Mouse (Mus musculus): ENCODE measurements at regions not wholly inside any gene's neighbourhood (a gene's known extent, or its start where the extent isn't known, plus 50 kb on each side); places are given as distances from the start of the nearest gene placed in this dataset.

DNA sequence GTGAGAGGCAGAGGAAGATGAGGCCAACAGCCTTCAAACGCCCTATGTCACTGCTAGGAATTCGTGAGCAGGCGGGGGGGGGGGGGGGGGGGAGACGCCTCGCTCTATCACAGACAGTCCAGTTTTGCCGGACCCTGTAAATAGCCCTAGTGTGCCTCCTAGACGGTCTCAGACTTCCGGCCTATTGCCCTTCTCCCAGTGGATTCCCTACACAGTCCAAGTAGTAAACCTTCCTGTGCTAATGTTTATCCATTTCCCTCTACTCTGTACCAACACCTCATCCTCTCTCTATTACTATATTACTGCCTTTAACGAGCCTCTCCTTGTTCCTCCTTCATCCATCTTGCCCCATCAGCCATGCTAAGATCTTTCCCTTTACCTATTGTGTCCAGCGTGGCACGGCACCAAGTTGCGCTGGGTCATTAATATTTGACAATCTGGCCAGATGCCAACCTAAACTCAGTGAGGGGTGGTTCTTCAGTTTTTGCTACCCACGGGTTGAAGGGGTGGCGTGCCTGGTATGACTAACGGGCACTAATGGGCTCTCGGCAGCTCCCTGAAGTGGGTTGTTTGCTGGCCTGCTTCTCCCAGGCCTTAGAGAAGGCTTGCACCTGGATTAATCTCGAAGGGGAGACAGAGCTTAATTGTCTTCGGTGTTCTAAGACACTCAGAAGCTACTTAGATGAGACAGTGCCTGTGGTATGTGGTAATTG lies 220.0 kb upstream of the Tmem45b start:
- no peak overlapping the region for H3K4me2 ChIP-seq
- no peaks in the 10 kb centered on the region for H3K9me3 ChIP-seq
- no peaks in the 10 kb centered on the region for H3K27me3 ChIP-seq (replicated peaks)
- H3K9ac ChIP-seq: no peak overlapping the region
- H3K4me3 ChIP-seq: no peak overlapping the region
- peaks cover 13% of the 10 kb centered on the region for H3K4me1 ChIP-seq
- 51% methylated on average over 16 of the region's 18 CpGs for WGBS
- ATAC-seq (replicated peaks): no peak
- no peak overlapping the region for H3K27ac ChIP-seq
- no peaks in the 10 kb centered on the region for H3K36me3 ChIP-seq (replicated peaks)

GRCm38 (mm10) chr9:31683302-31684081 lies 219.2 kb upstream of the Tmem45b start:
- 15% methylated on average over 19 of the region's 19 CpGs for WGBS
- H3K4me3 ChIP-seq: no peak overlapping the region
- H3K27me3 ChIP-seq (replicated peaks): no peaks in the 10 kb centered on the region
- ATAC-seq (replicated peaks): no peak
- no peak overlapping the region for H3K27ac ChIP-seq
- no peak overlapping the region for H3K4me2 ChIP-seq
- H3K9me3 ChIP-seq: no peaks in the 10 kb centered on the region
- H3K9ac ChIP-seq: no peak overlapping the region
- peaks cover 13% of the 10 kb centered on the region for H3K4me1 ChIP-seq
- no peaks in the 10 kb centered on the region for H3K36me3 ChIP-seq (replicated peaks)

- H3K4me2 ChIP-seq: no peak overlapping the region
- WGBS: 47% methylated on average over 6 of the region's 6 CpGs
- no peaks in the 10 kb centered on the region for H3K36me3 ChIP-seq (replicated peaks)
Observed at GRCm38 (mm10) chr9:31682893-31683292, 218.6 kb upstream of the Tmem45b start.

GRCm38 (mm10) chr9:31677150-31677549 lies 212.9 kb upstream of the Tmem45b start:
- no peak overlapping the region for H3K4me2 ChIP-seq
- H3K27me3 ChIP-seq (replicated peaks): no peaks in the 10 kb centered on the region
- H3K9ac ChIP-seq: no peak overlapping the region
- no peak for ATAC-seq (replicated peaks)
- no peaks in the 10 kb centered on the region for H3K9me3 ChIP-seq
- H3K36me3 ChIP-seq (replicated peaks): no peaks in the 10 kb centered on the region
- no peaks in the 10 kb centered on the region for H3K4me1 ChIP-seq
- no peak overlapping the region for H3K4me3 ChIP-seq
- H3K27ac ChIP-seq: no peak overlapping the region

More at GRCm38 (mm10) chr9:31682893-31683292, 218.6 kb upstream of the Tmem45b start:
- Histone ChIP-seq H3K27me3 (replicated peaks) (no peaks in the 10 kb centered on the region), H3K4me1 (peaks cover 7% of the 10 kb centered on the region), H3K4me3 (no peak overlapping the region), H3K9ac (no peak overlapping the region), H3K9me3 (no peaks in the 10 kb centered on the region), H3K27ac (no peak overlapping the region)
- no peak for ATAC-seq (replicated peaks)

- 73% methylated on average over 2 of the region's 2 CpGs for WGBS
- H3K4me2 ChIP-seq: no peak overlapping the region
- H3K9ac ChIP-seq: no peak overlapping the region
- H3K4me3 ChIP-seq: no peak overlapping the region
- H3K27ac ChIP-seq: no peak overlapping the region
- no peaks in the 10 kb centered on the region for H3K4me1 ChIP-seq
- H3K9me3 ChIP-seq: no peaks in the 10 kb centered on the region; the same call in 1 of the 2 replicates
- no peaks in the 10 kb centered on the region for H3K27me3 ChIP-seq (replicated peaks)
- ATAC-seq (replicated peaks): no peak
- no peaks in the 10 kb centered on the region for H3K36me3 ChIP-seq (replicated peaks)
Observed at GRCm38 (mm10) chr9:31659026-31659425, 194.8 kb upstream of the Tmem45b start.

GRCm38 (mm10) chr9:31657612-31658011 lies 193.3 kb upstream of the Tmem45b start:
- Histone ChIP-seq H3K4me3 (no peak overlapping the region), H3K9ac (no peak overlapping the region), H3K27me3 (replicated peaks) (no peaks in the 10 kb centered on the region), H3K9me3 (no peaks in the 10 kb centered on the region; the same call in 1 of the 2 replicates), H3K27ac (no peak overlapping the region), H3K4me2 (no peak overlapping the region), H3K4me1 (no peaks in the 10 kb centered on the region), H3K36me3 (replicated peaks) (no peaks in the 10 kb centered on the region)
- no peak for ATAC-seq (replicated peaks)
- 91% methylated on average over 4 of the region's 4 CpGs for WGBS

DNA sequence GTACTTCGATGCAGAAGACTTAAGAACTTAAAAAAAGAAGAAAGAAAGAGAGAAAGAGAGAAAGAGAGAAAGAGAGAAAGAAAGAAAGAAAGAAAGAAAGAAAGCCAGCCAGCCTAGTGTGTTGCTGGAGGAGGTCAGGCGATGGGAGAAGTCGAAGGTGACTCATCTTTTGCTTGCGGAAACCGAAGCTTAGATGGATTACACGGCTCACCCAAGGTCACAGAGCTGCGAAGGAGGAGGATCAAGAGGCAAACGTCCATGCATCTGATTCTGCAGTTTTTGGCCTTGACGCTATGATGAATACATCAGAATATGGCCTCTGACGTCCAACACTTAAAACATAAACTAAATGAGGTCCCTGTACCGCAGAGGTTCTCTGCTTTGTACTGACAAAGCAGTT lies 192.4 kb upstream of the Tmem45b start:
- H3K9me3 ChIP-seq: no peaks in the 10 kb centered on the region
- H3K36me3 ChIP-seq (replicated peaks): no peaks in the 10 kb centered on the region
- H3K4me1 ChIP-seq: no peaks in the 10 kb centered on the region
- no peak overlapping the region for H3K4me3 ChIP-seq
- H3K4me2 ChIP-seq: no peak overlapping the region
- H3K9ac ChIP-seq: no peak overlapping the region
- no peak overlapping the region for H3K27ac ChIP-seq
- no peak for ATAC-seq (replicated peaks)
- no peaks in the 10 kb centered on the region for H3K27me3 ChIP-seq (replicated peaks)
- WGBS: 82% methylated on average over 11 of the region's 11 CpGs

DNA sequence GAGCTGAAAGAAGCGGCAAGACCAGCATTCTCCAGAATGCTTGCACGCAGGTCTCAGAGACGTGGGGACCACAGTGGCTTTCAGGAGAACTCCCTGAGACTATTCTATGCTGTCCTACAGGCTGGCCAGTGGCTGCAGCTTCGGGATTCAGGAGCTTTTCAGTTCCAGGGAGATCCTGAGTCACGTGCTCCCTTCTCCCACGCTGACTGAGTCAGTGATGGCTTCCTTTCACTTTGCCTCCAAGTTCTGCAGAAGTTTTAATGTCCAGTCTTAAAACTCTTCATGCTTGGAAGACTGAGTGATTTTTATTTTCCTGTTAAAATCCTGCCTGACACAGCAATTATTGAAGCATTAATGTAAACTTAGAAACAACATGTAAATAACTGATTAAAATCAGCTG lies 190.5 kb upstream of the Tmem45b start:
- ATAC-seq (replicated peaks): no peak
- H3K27ac ChIP-seq: no peak overlapping the region
- H3K36me3 ChIP-seq (replicated peaks): no peaks in the 10 kb centered on the region
- WGBS: 84% methylated on average over 6 of the region's 6 CpGs
- H3K27me3 ChIP-seq (replicated peaks): no peaks in the 10 kb centered on the region
- H3K4me3 ChIP-seq: no peak overlapping the region
- no peak overlapping the region for H3K4me2 ChIP-seq
- no peaks in the 10 kb centered on the region for H3K9me3 ChIP-seq
- no peak overlapping the region for H3K9ac ChIP-seq
- no peaks in the 10 kb centered on the region for H3K4me1 ChIP-seq

DNA sequence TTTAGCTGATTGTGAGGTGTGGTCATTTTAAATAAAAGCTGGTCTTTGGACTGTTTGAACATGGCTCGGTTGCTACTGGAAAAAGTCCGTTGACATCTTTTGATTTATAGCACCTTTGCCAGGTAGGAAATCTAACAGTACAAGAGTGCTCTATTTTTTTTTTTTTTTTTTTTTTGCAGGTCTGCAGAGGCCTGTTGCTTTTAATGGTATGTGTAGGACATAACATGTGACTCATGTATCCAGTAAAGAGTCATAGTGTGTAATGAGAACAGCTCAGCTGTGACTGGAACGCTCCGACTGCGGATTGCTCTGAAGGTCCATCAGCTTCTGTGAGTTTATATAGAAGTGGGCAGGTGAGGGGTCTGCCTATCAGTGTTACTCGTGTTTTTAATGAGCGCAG lies 190.0 kb upstream of the Tmem45b start:
- Histone ChIP-seq H3K27me3 (replicated peaks) (no peaks in the 10 kb centered on the region), H3K4me2 (no peak overlapping the region), H3K36me3 (replicated peaks) (no peaks in the 10 kb centered on the region), H3K4me1 (no peaks in the 10 kb centered on the region), H3K27ac (no peak overlapping the region), H3K4me3 (no peak overlapping the region), H3K9ac (no peak overlapping the region), H3K9me3 (no peaks in the 10 kb centered on the region)
- no peak for ATAC-seq (replicated peaks)
- 92% methylated on average over 7 of the region's 7 CpGs for WGBS

GRCm38 (mm10) chr9:31653788-31654187 lies 189.5 kb upstream of the Tmem45b start:
- H3K4me2 ChIP-seq: no peak overlapping the region
- H3K4me1 ChIP-seq: no peaks in the 10 kb centered on the region
- H3K36me3 ChIP-seq (replicated peaks): no peaks in the 10 kb centered on the region
- no peaks in the 10 kb centered on the region for H3K9me3 ChIP-seq
- ATAC-seq (replicated peaks): no peak
- H3K9ac ChIP-seq: no peak overlapping the region
- 94% methylated on average over 3 of the region's 3 CpGs for WGBS
- H3K27me3 ChIP-seq (replicated peaks): no peaks in the 10 kb centered on the region
- no peak overlapping the region for H3K4me3 ChIP-seq
- no peak overlapping the region for H3K27ac ChIP-seq

DNA sequence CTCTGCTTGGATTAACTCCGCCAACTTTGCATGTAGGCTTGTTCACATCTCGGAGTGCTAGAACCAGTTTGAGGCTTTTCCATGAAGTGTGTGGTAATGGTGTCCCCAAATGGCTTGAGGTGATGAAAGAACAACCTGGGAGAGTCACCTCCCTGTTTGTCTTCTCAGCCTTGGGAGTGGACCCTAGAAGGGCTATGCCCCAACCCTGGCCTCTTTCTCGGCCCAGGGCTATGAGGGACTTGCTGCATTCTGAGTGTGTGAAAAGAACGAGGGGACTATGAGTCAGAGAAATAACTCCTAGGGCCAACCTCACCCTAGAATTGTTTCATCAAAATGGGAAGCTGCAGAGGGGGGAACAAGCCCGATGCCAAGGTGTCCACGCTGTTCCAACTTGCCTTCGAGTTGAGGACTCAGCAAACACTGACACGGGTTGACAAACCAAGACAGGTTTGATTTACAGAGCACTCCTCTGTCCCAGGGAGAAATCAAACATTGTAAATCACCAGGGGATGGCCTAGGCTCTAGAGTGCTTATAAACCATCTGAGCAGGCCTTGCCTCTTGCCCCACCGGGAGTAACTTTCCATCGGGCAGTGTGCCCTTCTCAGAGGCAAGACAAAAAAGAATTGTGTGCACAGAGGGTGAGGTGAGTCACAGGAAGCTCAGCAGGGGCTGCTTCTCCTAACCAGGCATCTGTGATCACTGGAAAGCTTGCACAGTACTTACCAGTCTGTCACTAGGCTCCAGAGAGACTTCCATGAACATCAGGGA lies 186.3 kb upstream of the Tmem45b start:
- H3K27ac ChIP-seq: no peak overlapping the region
- ATAC-seq (replicated peaks): no peak
- H3K4me3 ChIP-seq: no peak overlapping the region
- H3K4me2 ChIP-seq: no peak overlapping the region
- no peaks in the 10 kb centered on the region for H3K4me1 ChIP-seq
- no peaks in the 10 kb centered on the region for H3K36me3 ChIP-seq (replicated peaks)
- no peaks in the 10 kb centered on the region for H3K27me3 ChIP-seq (replicated peaks)
- WGBS: 87% methylated on average over 10 of the region's 10 CpGs
- no peaks in the 10 kb centered on the region for H3K9me3 ChIP-seq
- no peak overlapping the region for H3K9ac ChIP-seq

- no peak overlapping the region for H3K4me2 ChIP-seq
- no peak for ATAC-seq (replicated peaks)
- no peak overlapping the region for H3K4me3 ChIP-seq
- no peaks in the 10 kb centered on the region for H3K4me1 ChIP-seq
- 86% methylated on average over 5 of the region's 5 CpGs for WGBS
- no peaks in the 10 kb centered on the region for H3K36me3 ChIP-seq (replicated peaks)
- H3K27me3 ChIP-seq (replicated peaks): no peaks in the 10 kb centered on the region
- no peaks in the 10 kb centered on the region for H3K9me3 ChIP-seq
- H3K9ac ChIP-seq: no peak overlapping the region
- H3K27ac ChIP-seq: no peak overlapping the region
Observed at GRCm38 (mm10) chr9:31649073-31649472, 184.8 kb upstream of the Tmem45b start.

Data from midbrain, embryonic 15.5 days (tissue).